Comparison of ENCODE assay signal across 16 mouse cellular contexts in the genomic region with DNA sequence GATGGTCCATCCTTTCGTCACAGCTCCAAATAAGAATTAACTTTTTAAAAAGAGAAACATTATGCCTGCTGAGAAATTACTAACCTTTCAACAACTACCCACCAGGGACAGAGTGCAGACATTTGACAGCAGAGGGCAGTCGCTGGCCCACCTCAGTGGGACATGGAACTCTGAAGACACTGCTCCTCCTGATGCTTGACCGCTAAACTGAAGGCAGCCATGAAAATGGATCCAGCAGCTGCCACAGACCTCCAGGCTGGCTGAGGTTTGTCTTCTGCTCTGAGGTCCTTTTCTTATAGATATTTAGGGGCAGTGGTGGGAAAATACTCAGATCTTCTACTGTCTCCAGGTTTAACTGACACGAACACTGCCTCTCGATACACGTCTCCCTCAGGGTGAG.
"Had no signal": no experiment of that assay in that cellular context is flagged by ENCODE, and none has a peak within 500 bp of the region (broad histone marks: within the 10 kb centered on the region; RNA-seq: fewer than 3 reads in every experiment).

No protein-coding gene starts in this region.

- H3K9me3 ChIP-seq: neural tube, embryonic 13.5 days; neural tube, embryonic 15.5 days; stomach, embryonic 15.5 days had no signal

- H3K9ac ChIP-seq: neural tube, embryonic 13.5 days; neural tube, embryonic 15.5 days; stomach, embryonic 15.5 days had no signal

- H3K4me2 ChIP-seq: neural tube, embryonic 13.5 days; neural tube, embryonic 15.5 days; stomach, embryonic 15.5 days had no signal

- H3K27me3 ChIP-seq: stomach, embryonic 15.5 days had no signal

- H3K27ac ChIP-seq: neural tube, embryonic 13.5 days; neural tube, embryonic 15.5 days; stomach, embryonic 15.5 days; stomach, postnatal 0 days had no signal

- H3K4me3 ChIP-seq: neural tube, embryonic 13.5 days; neural tube, embryonic 15.5 days; stomach, embryonic 15.5 days had no signal

- H3K36me3 ChIP-seq: neural tube, embryonic 13.5 days; neural tube, embryonic 15.5 days; stomach, embryonic 15.5 days had no signal

- DNase-seq: retina, postnatal 1 day; right cerebral cortex, adult 18-20 months; right cerebral cortex, postnatal 14 days; right cerebral cortex, postnatal 25 days; right cerebral cortex, postnatal 4 days; spleen, adult 18-20 months; thymus, adult 18-20 months; thymus, adult 2 months; thymus, postnatal 14 days; thymus, postnatal 25 days; thymus, postnatal 36 days; thymus, postnatal 4 days had no signal
